Mouse (Mus musculus): ENCODE data around the gene LTO1.
"Not testable (repeated sequence)": the region's sequence is repeated elsewhere in the genome, so short reads cannot be mapped to it uniquely, and the experiment has no call there.

Gene LTO1

DNA sequence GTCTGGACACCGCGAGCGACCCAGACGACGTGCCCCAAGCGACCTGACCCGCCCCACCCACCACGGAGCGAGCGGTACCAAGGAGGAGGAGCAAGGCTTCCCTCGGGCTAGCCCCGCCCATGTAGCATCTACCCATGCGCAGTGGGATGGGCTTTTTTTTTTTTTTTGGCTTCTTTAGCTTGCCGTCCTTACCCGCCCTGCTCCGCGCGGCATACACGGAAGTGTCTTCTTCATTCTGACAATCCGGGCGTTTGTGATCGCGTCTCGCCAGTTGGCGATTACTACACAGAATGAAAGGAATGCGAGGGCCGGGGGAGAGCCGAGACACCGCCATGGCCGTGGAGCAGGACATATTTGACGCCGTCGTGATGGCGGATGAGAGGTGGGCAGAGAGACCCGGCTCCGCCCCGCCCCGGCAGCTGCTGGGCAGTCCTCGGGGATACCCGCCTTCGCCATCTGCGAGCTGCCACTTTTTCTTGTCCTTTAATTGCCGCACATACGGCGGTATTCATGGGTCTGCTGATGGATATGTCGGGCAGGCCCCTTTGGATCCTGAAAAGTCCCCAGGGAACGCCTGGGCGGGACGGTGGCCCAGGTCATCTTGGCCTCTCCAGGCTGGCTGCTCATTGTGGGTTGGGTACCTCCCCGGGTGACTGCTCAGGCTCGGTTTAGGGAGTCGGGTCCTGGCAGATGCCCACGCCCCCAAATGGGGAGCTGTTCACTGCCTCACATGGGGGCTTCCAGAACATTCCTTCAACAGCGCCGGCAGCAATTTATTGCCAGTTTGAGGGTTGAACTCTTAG lies at the start of gene LTO1:
Gene LTO1, plus strand, starts transcription at position 153 of the 803 bp plus-strand sequence.
- DNase-seq = peak; percentile 81

DNA sequence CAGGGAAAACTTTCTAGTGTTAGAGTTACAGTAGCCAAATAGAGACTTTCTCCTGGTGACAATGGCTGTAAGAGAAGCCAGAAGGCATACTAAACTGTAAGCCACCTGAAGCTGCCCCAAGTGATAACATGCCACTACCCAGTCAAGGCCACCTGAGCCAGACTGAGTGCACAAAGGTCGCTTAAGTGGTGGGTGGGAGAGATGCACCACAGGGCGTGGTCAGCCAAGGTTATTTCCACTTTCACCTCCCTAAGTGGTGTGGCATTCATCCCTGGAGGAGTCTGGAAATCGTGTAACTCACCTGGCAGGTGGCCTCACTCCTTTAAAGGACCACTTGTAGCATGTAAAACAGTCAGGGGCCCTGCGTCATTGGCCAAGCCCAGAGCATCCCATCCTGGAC lies 47.7 kb upstream of the LTO1 start:
- no peak for DNase-seq

DNA sequence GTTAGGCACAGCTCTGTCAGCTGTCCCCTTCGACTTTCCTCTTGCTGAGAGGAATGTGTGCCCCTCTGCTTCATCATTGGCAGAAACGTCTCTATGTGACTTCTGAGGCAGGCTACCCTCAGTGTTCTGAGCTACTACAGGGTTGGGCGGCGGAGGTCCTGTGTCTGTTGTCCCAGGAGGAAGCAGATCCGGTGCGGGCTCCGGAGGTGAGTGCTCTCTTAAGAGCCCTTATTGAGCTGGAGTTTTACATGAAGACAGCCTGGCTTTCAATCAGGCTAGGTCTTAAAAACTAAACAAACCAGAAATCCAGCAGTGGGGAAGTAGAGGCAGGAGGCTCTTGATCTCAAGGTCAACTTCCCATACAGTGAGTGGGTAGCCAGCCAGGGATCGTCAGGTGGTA lies 47.3 kb upstream of the LTO1 start:
- DNase-seq = no peak

DNA sequence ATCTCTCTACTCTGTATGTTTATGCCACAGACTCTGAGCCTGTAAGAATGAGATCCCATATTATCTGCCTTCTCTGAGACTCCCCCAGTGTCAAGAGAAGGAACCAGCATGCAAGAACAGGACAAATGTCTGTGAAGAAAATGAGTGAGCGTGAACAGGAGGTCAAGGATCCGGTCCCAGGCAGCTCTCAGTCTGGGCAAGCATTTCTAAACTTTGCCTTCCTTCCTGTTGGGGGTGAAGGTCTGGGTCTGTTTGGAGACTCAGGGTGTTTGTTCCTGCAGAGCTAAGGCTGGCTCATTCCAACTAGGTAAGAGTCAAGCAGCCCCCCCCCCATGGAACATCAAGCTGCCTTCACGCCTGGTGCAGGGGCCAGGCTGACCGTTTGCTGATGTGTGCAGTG lies 42.5 kb upstream of the LTO1 start:
- no peak for DNase-seq

DNA sequence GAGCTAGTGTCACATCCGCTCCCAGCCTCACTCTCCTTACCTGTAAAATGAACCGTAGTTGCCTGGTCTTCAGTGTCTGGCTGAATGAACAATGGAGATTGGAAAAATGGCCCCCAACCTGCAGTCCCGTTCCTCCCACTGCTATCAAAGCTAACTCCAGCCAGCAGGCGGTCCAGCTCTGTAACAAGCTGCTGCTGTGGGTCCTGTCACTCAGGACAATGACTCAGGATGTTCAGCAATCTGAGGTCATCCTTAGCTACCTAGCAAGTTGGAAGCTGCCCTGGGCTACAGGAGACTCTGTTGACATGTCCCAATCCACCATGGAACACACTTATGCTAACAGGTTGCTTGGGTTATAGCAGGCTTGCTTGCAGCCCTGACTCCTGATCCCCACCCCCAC lies 41.7 kb upstream of the LTO1 start:
- DNase-seq = no peak

DNA sequence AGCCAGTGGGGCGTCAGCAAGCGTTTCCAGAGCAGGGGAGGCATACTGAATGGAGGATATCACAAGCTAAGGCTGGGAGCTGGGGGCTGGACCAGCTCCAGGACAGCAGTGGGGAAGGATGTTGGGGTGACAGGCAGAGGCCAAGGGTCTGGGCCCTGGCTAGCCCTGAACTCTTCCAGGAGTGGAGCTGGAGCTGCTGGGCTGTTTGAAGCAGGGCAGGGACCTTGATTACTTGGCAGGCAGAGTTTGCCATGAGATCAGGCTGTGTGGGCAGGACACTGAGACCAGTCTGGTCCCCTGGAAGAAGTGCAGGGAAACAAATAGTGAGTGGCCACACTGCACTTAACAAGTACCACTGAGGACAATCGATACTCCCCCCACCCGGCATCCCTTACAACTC lies 40.7 kb upstream of the LTO1 start:
- no peak for DNase-seq

DNA sequence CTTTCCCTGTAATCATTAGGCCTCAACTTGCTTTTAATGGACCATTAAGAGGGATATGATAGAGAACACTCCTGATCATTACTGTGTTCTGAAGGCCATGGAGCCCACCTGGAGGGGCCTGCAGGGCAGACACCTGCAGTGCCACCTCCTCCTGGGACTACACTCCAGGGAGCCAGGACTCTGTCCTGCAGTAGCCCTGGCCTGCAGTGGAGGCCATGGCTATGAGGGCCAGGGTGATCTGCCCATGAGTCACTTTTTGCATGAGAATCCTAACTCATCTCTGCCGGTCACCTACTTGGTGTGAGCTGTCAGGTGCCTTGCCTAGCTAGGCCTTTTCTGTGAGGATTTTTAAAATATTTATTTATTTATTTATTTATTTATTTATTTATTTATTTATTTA lies 36.5 kb upstream of the LTO1 start:
- no peak for DNase-seq

DNA sequence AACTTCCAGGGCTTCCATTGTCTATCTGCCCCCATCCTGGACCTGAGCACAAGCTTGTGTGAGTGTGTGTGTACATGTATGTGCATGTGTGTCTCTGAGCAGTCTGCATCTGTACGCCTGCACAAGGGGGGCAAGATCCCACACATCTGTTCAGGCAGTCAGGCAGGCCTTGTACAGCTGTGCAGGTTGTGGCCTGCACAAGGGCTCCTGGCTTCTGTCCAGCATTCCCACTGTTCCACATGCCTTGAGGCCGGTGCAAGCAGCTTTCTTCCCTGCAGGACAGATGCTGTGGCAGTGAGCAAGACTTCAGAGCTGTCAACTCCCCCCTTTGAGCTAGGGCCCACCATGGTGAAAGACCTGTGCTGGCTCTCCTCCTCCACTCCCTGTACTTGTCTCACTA lies 31.8 kb upstream of the LTO1 start:
- DNase-seq = no peak

DNA sequence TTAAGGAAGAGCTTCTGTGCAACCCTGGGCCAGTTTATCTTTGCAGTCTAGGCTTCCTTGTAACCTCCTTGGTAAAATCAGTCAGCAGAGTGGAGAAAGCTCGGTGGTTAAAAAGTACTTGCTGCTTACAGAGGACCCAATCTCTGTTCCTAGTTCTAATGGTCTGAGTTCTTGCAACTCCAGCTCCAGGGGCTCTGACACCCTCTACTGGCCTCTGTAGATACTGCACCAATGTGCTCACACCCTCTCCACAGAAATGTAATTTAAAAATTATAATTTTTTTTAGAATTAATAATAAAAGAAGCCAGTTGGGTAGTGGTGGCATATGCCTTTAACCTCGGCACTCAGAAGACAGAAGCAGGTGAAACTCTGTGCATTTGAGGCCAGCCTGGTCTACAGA lies 27.2 kb upstream of the LTO1 start:
- no peak for DNase-seq

DNA sequence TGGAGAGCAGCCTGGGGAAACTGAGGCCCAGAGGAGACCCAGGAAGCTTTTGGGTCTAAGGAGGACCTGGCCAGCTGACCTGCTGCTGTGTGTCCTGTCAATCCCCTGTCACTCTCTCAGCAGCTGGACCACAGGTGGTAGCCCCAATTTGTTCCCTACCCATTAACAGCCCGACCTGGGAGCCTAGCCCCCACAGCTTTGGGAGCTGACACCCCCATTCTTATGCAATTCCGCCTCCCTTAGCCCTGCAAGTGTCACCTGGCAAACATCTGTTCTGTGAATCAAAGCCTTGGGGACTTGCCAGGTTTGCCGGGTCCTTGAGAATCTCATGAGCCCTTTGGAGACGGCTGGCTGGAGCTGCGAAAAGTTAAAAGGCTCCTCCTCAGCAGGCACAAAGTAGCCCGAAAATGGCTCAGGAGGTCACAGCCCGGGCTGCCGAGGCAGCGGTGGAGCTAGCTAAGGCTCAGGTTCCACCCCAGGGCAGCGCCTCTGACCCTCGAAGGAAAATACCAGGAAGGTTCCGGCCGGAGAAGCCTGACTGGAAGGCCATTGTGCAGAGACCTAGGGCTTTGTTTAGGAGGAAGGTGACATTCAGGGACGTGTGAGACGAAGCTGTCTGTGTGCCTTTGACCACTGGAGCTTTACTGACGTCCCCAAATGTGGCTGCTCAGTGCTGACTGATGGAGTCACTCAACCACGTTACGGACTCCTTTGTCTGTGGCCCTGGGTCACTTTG lies 26.2 kb upstream of the LTO1 start:
- DNase-seq = no peak

DNA sequence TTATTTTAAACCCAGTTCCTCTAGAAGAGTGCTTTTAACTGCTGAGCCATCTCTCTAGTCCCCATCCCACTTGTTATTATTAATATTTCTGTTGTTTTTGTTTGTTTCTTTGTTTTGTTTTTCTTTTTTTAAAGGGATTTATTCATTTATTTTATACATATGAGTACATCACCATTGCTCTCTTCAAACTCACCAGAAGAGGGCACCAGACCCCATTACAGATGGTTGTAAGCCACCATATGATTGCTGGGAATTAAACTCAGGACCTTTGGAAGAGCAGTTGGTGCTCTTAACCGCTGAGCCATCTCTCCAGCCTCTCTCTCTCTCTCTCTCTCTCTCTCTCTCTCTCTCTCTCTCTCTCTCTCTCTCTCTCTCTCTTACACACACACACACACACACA lies 24.2 kb upstream of the LTO1 start:
- DNase-seq = not testable (repeated sequence)

DNA sequence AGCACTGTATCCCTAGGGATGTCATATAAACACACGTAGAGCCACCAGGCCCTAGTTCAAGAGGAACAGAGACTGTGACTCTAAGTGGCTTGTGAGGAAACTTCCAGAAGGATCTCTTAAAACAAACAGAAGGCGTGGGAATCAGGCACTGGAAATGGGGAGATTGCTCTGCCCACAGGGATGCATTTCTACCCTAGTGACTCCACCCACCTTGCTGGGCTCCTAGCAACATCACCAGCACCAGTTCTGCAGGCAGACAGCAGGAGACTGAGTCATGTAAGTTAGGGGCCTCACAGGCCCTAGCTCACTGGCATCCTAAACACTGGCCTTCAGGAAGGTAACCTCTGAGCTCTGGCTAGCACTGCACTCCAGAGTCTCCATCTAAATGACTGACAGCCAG lies 23.0 kb upstream of the LTO1 start:
- DNase-seq = no peak

DNA sequence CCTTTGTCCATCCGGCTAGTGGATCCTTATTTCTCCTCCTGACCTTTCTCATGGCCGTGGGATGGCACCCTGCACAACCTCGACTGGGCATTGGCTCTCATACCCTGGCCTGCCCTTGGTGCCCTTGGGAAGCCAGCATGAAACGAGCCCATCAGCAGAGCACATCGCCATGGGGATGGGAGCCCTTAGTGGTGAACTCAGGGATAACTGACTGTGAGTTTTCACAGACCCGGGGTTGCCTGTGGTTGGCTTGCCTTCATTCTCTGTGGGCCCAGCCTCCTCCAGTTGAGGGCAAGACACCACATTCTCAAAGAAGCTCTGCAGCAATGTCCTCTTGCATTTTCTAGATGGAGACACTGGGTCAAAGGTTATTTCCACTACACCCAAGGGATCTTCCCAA lies 22.6 kb upstream of the LTO1 start:
- DNase-seq = no peak

DNA sequence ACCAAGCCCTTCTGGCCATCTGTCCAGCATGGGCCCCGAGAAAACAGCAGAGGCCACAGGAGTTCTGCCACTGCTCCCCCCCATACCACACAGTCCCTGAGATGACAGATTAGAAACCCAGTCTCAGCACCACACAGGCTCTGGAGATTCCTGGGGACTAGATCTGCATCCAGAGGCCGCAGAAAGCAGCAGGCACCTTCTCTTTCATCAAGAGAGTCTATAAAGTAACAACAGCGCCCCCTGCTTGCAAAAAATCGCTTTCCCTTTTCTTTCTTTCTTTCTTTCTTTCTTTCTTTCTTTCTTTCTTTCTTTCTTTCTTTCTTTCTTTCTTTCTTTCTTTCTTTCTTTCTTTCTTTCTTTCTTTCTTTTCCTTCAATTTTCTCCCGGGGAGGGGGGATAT lies 20.7 kb upstream of the LTO1 start:
- peak; percentile 63 for DNase-seq

DNA sequence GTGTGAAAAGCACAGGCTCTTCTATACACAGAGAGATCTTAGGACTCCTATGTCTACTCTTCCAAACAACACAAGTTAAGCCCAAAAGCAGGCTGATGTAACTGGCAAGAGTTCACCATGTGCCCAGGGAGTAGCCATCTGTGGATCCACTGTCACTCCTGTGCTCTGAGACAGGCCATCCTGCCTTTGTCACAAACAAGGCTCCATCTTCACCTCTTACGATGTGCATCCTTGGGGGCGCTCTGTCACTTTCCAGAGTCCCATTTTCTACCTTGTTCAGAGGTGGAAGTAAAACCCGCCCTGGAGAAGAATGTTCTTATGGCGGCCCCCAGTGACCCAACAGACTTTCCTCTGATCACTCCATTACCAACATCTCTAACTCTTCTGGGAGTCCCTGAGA lies 20.2 kb upstream of the LTO1 start:
- no peak for DNase-seq

DNA sequence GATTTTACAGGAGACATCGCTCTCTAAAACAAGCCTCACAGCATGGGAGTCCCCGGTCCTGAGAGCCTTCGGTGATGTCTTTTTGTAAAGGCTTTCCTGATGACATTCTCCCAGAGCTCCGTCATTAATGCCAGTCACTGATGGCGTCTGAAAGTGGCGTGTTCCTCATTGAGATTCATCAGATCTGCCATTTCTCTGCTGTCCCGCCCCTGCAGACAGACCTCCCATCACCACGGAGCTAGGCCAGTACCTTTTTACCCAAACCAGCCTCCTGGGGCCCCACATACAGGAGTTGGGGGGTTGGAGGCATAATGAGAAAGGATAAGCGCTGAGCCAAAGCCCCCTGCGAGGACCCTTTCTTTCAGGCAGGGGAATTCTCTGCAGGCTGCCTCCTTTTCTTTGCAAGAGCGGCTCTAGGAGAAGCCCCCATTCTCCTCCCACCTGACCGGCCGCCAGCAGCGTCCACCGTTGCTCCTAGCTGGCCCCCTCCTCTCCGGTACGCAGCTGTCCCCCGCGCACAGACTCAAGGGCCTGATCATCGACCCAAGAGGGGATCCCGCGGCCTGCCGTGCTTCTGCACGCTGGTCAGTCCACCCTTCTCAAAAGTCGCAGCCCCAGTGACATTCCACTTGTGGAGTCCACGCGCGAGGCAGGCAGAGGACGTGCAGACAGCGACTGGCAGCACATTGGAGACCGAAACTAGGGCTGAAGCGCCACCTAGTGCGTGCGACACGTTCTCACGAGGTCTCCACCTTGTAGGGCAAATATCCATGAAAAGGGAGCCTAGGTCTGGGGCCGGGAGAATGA lies 19.4 kb upstream of the LTO1 start:
- DNase-seq = peak; percentile 76

DNA sequence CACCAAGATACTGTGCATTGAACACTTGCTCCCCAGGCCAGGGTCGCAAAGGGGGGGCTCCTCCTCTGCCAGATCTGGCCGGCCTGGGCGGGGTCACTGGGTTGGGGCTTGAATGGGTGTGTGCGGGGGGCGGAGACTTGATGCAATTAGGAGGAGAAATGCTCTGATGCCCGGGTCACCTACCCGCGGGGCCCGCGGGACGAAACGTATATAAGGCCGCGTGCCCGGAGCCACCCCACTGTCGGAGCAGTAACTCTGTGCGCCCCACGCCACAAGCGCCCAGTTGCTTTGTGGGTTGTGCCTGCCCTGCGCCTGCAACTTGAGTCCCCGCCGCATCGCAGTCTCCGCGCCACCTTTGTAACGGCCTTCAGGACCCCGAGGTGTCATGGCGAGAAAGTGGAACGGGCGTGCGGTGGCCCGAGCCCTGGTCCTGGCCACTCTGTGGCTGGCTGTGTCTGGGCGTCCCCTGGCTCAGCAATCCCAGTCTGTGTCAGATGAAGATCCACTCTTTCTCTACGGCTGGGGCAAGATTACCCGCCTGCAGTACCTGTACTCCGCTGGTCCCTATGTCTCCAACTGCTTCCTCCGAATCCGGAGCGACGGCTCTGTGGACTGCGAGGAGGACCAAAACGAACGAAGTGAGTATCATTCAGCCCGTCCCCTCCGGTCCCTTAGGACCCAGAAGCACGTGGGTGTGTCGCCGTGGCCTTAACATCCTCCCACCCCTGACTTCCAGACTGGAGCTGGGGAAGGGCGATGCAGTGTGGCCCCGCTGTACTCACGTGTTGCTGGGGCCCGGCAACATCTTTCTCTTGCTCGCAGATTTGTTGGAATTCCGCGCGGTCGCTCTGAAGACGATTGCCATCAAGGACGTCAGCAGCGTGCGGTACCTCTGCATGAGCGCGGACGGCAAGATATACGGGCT lies 18.3 kb upstream of the LTO1 start, which contains the start of gene Fgf15:
Gene Fgf15, plus strand, starts transcription at position 238 of the 925 bp plus-strand sequence.
- DNase-seq = peak; percentile 18

DNA sequence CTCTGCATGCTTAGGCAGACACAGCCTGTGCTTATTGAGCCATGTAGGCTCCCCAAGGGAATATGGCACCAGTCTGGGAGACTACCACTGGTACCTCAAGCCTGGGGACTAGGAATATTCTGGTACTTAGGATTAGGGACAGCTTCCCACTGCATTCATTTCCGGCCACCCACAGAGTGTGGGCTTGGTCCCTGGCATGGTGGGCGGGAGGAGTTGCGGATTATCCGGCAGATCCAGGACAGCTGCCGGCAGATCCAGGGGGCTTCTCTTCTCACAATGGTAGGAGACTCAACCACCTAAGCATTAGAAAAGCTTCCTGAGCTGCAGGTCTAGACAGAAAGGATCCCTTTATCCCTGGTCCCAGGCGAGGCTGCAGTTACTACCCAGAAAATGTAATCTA lies 16.4 kb upstream of the LTO1 start:
- no peak for DNase-seq

DNA sequence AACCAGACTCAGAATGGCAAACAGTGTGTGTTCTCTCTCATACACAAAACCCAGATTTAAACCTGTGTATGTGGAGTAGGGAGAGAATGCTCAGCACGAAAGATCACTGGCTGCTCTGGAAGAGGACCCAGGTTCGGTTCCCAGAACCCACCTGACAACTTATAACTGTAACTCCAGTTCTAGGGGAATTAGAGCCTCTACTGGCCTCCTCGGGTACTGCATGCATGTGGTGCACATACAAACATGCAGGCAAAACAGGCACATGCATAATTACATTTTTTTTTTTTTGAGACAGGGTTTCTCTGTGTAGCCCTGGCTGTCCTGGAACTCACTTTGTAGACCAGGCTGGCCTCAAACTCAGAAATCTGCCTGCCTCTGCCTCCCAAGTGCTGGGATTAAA lies 9.4 kb upstream of the LTO1 start:
- DNase-seq = not testable (repeated sequence)

DNA sequence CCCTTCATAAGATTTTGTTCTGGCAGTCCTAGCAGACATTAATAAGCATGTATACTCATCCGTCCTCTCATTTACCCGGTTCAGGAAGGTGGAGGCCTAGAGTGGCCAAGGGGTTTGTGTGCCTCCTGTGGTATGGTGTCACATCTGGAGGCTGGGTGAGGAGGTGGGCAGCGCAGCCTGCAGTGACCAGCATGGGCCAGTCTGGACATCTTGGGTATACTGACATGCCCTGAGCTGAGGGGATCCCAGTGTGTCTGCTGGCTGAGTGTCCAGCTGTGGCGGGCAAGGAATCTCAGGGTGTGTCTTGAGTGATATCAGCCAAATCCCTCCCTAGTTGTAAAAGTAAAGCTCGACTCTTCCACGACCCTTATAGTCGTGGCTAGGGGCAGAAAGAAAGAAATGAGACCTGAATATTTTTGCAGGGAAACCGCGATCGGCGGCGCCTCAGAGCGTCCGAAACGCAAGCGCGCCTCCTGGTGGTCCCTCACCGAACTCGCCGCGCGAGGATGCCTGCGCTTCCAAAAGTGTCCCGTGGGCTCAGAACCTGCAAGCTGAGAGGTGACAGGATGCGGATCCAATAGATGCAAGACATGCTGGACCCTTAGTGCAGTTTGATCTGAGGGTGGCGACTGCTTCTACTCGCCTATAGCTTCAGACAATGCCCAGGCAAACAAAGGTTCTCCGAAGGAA lies 8.0 kb upstream of the LTO1 start:
- DNase-seq = peak; percentile 78

DNA sequence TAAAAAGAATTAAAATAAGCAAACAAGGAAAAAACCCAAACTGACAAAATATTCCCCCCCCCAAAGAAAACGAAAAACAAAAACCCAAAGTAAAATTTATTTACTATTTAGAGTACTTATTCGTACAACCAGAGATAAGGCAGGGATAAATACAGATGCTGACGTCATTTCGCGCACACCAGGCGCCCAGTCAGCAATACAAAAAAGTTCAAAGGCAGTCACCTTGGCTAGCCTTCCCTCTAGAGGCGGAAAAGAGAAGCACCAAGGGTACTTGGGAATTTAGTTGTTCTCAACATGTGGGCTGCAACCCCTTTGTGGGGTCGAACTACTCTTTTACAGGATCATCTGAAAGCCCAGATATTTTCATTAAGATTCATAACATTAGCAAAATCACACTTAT lies 7.1 kb upstream of the LTO1 start:
- no peak for DNase-seq

DNA sequence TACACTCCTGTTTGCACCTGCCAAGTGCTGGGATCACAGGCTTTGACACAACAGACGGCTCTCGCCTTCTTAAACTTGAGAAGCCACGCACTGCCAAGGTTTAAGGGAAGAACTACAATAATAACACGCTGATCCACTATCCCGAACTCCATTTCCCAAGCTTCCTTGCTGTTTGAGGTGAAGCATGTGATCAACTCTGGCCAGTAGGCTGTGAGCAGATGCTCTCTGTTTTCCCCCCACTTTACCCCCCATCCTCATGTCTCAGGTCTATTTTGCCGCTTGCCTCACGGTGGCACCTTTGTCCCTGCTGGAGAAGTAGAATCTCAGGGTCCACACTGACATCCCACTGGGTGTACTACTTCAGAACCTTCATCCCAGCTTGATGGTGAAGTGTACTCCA lies 6.2 kb upstream of the LTO1 start:
- no peak for DNase-seq

Measured in right cerebral cortex, postnatal 14 days (tissue).